Mouse (Mus musculus) embryonic fibroblast, embryonic 13.5 days (primary cell): ENCODE results near the gene Rab37.

Source experiments
- CTCF ChIP-seq: IDR thresholded peaks from 2 replicates; pipeline ENCODE4 v1.5.1; 2011; ENCODE audit warnings: mild to moderate bottlenecking, control low read depth, low read length, moderate library complexity, borderline replicate concordance; ENCODE audit not compliant: insufficient read depth
- POLR2A ChIP-seq: IDR thresholded peaks from 2 replicates; pipeline ENCODE4 v1.6.1; 2011; ENCODE audit warnings: low read depth, mild to moderate bottlenecking, control low read depth, low read length, moderate library complexity

GRCm38 (mm10) chr11:115177559-115178195 lies 86.4 kb downstream of the Rab37 start:
- TF ChIP-seq POLR2A (no peak), CTCF (no peak)
